Mouse (Mus musculus) CH12.LX (cell line): Measurements from ENCODE around the gene Itprip.

Source experiments
- CHD2 ChIP-seq: IDR thresholded peaks from 2 replicates; pipeline ENCODE4 v1.6.1; 2011; ENCODE audit warnings: low read length, improper control_type of control experiment
- CTCF ChIP-seq, 2 experiments: IDR thresholded peaks in 1 of 2; conservative IDR thresholded peaks in 1 of 2; 2 replicates each; pipeline ENCODE4 v1.5.1; 2011 to 2012; ENCODE audit warnings: low read depth in 2 of 2, low read length in 2 of 2, improper control_type of control experiment in 1 of 2, inconsistent platforms in 1 of 2, mild to moderate bottlenecking in 1 of 2, moderate library complexity in 1 of 2
- ELF1 ChIP-seq: IDR thresholded peaks from 2 replicates; pipeline ENCODE4 v1.6.1; 2014; ENCODE audit warnings: low read depth, mild to moderate bottlenecking, inconsistent platforms, low read length, improper control_type of control experiment
- ETS1 ChIP-seq: conservative IDR thresholded peaks from 2 replicates; pipeline ENCODE4 v1.6.1; 2012; ENCODE audit warnings: low read depth, mild to moderate bottlenecking, inconsistent platforms, low read length, improper control_type of control experiment, moderate library complexity
- MYC ChIP-seq: IDR thresholded peaks from 2 replicates; pipeline ENCODE4 v1.6.1; 2011; ENCODE audit warnings: low read depth, mild to moderate bottlenecking, improper control_type of control experiment, low read length
- POLR2A ChIP-seq: IDR thresholded peaks from 2 replicates; pipeline ENCODE4 v1.6.1; 2011; ENCODE audit warnings: low read depth, mild to moderate bottlenecking, improper control_type of control experiment, low read length
- POLR2AphosphoS2 ChIP-seq: IDR thresholded peaks from 2 replicates; pipeline ENCODE4 v1.6.1; 2011; ENCODE audit warnings: low read depth, low read length, improper control_type of control experiment
- USF1 ChIP-seq: IDR thresholded peaks from 2 replicates; pipeline ENCODE4 v1.6.1; 2014; ENCODE audit warnings: low read depth, mild to moderate bottlenecking, inconsistent platforms, low read length, improper control_type of control experiment

DNA sequence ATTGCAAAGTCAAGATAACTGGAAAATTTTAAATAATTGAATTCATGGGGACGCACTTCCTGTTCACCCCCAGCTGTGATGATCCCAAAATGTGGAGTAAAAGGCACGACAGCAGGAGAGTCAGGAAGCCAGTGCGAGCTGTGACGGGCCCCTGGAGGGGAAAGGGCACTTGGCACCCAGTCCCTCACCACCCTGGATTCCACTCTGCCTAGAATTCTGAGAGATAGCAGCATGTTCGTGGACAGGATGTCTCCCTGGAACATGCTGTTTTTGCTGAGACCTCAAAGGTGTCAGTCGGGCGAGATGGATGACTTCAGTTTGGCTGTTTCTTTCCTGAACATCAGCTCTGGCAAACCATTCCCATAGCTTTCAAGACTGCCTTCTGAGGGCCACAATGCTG lies 6.7 kb upstream of the Itprip start:
- TF ChIP-seq USF1 = no peak
- TF ChIP-seq POLR2A = no peak
- TF ChIP-seq POLR2AphosphoS2 = no peak
- no peak for TF ChIP-seq ELF1
- no peak for TF ChIP-seq MYC
- TF ChIP-seq ETS1 = no peak
- no peak for TF ChIP-seq CTCF (conservative IDR thresholded peaks at IDR 0.05 in 1 of 2, IDR thresholded peaks at IDR 0.05 in 1 of 2; ENCODE audit: low read depth in 2 of 2, low read length in 2 of 2)
- TF ChIP-seq CHD2 = no peak
